Mouse (Mus musculus) ES-E14 (cell line): ENCODE measurements around the gene Gabpb2.

ENCODE experiments used
- CHD2 ChIP-seq: IDR thresholded peaks from 2 replicates; pipeline ENCODE4 v1.6.1; 2014; ENCODE audit warnings: mild to moderate bottlenecking, low read depth, low read length, inconsistent platforms
- HCFC1 ChIP-seq: IDR thresholded peaks from 2 replicates; pipeline ENCODE4 v1.6.1; 2012; ENCODE audit warnings: low read length, inconsistent platforms, borderline replicate concordance; ENCODE audit not compliant: insufficient read depth
- MAFK ChIP-seq: IDR thresholded peaks from 2 replicates; pipeline ENCODE4 v1.6.1; 2014; ENCODE audit warnings: mild to moderate bottlenecking, low read depth, low read length, inconsistent platforms; ENCODE audit not compliant: insufficient read depth
- ZNF384 ChIP-seq: IDR thresholded peaks from 2 replicates; pipeline ENCODE4 v1.6.1; 2012; ENCODE audit warnings: low read depth, low read length, inconsistent platforms

- TF ChIP-seq HCFC1 (no peak), MAFK (no peak), ZNF384 (no peak), CHD2 (no peak)
Measured at GRCm38 (mm10) chr3:95199101-95199500, 18.6 kb downstream of the Gabpb2 start.
